Mouse (Mus musculus): ENCODE data around the gene Actrt3. TPM values are rescaled to one million over a fixed set of nuclear protein-coding genes. Genes with fewer than 3 reads are reported as not detected.

Gene Actrt3
- polyA plus RNA-seq, 1 experiment from 2014 or later: not detected

DNA sequence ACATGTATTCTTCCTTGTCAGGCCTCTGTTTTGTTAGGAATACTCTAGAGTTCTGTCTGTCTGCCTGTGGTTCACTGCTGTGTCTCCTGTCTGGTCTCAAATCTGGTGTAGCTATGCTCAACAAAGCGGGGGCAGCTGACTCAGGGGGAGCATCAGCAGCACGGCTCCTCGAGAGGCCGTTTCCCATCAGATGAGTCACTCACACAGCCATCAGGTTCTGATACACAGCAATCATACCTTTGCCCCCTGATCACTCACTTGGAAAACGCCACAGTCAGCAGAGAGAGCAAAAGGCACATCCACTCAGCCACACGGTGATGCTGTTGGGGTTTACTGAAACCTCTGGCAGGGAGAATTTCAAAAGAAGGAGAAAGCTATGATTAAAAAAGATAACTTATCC lies 46.0 kb downstream of the Actrt3 start:
- DNase-seq (ENCODE audit: low spot score): no peak
- no peak overlapping the region for H3K4me3 ChIP-seq
- H3K4me1 ChIP-seq: 0 out of 2 replicates have a peak, but pooled peaks cover 2% of the 10 kb centered on the region
- H3K27me3 ChIP-seq (ENCODE audit: insufficient read depth, poor library complexity, severe bottlenecking): no peaks in the 10 kb centered on the region
- 64% methylated on average over 6 of the region's 6 CpGs for WGBS
- no peaks in the 10 kb centered on the region for H3K36me3 ChIP-seq
- H3K9me3 ChIP-seq: no peaks in the 10 kb centered on the region
- H3K27ac ChIP-seq: no peak overlapping the region

DNA sequence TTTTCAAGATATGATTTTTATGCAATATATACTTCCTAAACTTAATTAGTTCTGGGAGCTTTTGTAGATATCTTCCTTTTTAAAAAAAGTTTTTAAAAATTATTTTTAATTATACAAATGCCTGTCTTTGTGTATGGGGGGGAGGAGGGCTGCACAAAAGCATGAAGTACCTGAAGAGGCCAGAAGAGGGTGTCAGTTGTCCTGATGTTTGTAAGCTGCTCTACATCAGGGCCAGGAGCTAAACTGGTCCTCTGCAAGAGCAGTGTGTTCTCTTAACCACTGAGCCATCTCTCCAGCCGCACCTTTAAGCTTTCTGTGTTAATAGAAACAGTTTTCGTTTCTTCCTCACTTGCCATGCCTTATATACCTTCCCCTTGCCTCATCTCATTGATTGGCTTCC lies 49.5 kb downstream of the Actrt3 start:
- no peaks in the 10 kb centered on the region for H3K27me3 ChIP-seq (ENCODE audit: insufficient read depth, poor library complexity, severe bottlenecking)
- no peak for DNase-seq (ENCODE audit: low spot score)
- H3K9me3 ChIP-seq: no peaks in the 10 kb centered on the region
- WGBS: 56% methylated on average over 2 of the region's 2 CpGs
- no peak overlapping the region for H3K27ac ChIP-seq
- peaks cover 19% of the 10 kb centered on the region for H3K4me1 ChIP-seq
- no peak overlapping the region for H3K4me3 ChIP-seq
- H3K36me3 ChIP-seq: no peaks in the 10 kb centered on the region

DNA sequence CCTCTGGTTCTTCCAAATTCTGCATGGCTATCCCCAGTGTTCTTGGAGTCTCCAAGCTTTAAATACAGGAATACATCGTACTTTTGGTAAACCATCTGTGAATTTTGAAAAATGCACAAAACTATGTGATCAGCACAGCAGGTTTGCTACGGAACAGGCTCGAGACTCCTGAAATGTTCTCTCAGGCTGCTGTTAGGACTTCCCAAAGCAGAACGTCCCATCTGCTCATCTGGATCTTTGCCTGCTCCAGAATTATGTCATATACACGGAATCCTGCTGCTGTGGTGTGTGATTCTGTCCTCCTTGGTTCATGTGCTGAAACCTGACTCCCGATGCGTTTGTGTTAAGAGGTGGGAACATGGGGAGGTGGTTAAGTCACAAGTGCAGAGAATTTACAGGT lies 50.8 kb downstream of the Actrt3 start:
- H3K36me3 ChIP-seq: no peaks in the 10 kb centered on the region
- WGBS: 80% methylated on average over 7 of the region's 7 CpGs

DNA sequence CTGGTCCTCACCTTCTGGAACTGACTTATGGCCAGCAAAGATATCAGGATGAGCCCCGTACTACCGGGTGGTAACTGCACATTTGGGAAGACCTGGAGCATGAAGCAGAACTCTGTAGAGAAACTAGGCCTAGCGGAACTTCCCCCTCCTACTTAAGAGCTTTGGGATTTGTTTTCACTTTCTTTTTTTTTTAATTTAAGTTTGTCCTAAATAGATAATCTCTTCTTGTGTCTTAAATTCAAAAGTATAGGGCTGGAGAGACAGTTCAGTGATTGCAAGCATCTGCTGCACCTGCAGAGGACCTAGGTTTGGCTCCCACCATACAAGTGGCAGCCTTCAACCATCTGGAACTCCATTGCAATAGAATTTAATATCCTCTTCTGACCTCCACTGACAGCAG lies 51.8 kb downstream of the Actrt3 start, which contains the start of gene Mecom:
Mecom (minus strand) TSS at position 101 of the 400 bp plus-strand sequence.
- H3K27ac ChIP-seq: no peak within 1 kb of the TSS; the same call in 1 of the 2 replicates
- no peaks in the 10 kb centered on the region for H3K27me3 ChIP-seq (ENCODE audit: insufficient read depth, poor library complexity, severe bottlenecking)
- peak within 1 kb of the TSS; percentile 38; the same call in 1 of the 2 replicates for H3K4me3 ChIP-seq
- peaks cover 19% of the 10 kb centered on the region for H3K4me1 ChIP-seq
- WGBS: 82% methylated on average over 3 of the region's 3 CpGs
- DNase-seq (ENCODE audit: low spot score): no peak
- H3K36me3 ChIP-seq: no peaks in the 10 kb centered on the region
- H3K9me3 ChIP-seq: no peaks in the 10 kb centered on the region

More for the DNA sequence above, 50.8 kb downstream of the Actrt3 start:
- no peak overlapping the region for H3K4me3 ChIP-seq
- no peak overlapping the region for H3K27ac ChIP-seq
- no peak for DNase-seq (ENCODE audit: low spot score)
- H3K4me1 ChIP-seq: peaks cover 19% of the 10 kb centered on the region
- no peaks in the 10 kb centered on the region for H3K27me3 ChIP-seq (ENCODE audit: insufficient read depth, poor library complexity, severe bottlenecking)
- no peaks in the 10 kb centered on the region for H3K9me3 ChIP-seq

Other genes with a start within 250 kb of the Actrt3 start
- 28.4 and 40.3 TPM in 2 replicates for gene Mecom, start 51.9 kb downstream of the Actrt3 start, polyA plus RNA-seq (2016; fragmentation: Nextera tagmentation; extraction: Ambion mirVana)
- 24.9 and 25.6 TPM in 2 replicates for gene Mynn, start 2.1 kb upstream of the Actrt3 start, polyA plus RNA-seq (2016; fragmentation: Nextera tagmentation; extraction: Ambion mirVana)
- gene Lrriq4, start 44.6 kb upstream of the Actrt3 start, polyA plus RNA-seq (2016; fragmentation: Nextera tagmentation; extraction: Ambion mirVana): not detected in 2 replicates
- gene Lrrc34, start 47.9 kb upstream of the Actrt3 start, polyA plus RNA-seq (2016; fragmentation: Nextera tagmentation; extraction: Ambion mirVana): 1.1 and 1.5 TPM in 2 replicates
- not detected in 2 replicates for gene Lrrc31, start 99.9 kb upstream of the Actrt3 start, polyA plus RNA-seq (2016; fragmentation: Nextera tagmentation; extraction: Ambion mirVana)
- not detected in 2 replicates for gene Samd7, start 146.4 kb upstream of the Actrt3 start, polyA plus RNA-seq (2016; fragmentation: Nextera tagmentation; extraction: Ambion mirVana)
- gene Sec62, start 192.9 kb upstream of the Actrt3 start, polyA plus RNA-seq (2016; fragmentation: Nextera tagmentation; extraction: Ambion mirVana): 39.4 and 47.6 TPM in 2 replicates